Comparison of ENCODE assay signal across 8 mouse cellular contexts in genomic region chr19:45813801-45814200, GRCm38 (mm10). TPM values are rescaled to one million over a fixed set of nuclear protein-coding genes. Genes with fewer than 3 reads are reported as not detected.
DNase-seq lines count a peak whose midpoint lies in the region; ATAC-seq lines count a peak whose summit lies in the region.

No protein-coding gene starts in this region.

- peaks cover 4% of the 10 kb centered on the region; the same call in 1 of the 2 replicates for H3K36me3 ChIP-seq in liver, embryonic 12.5 days
- H3K36me3 ChIP-seq in embryonic facial prominence, embryonic 15.5 days, result 0 out of 2 replicates have a peak, but pooled peaks cover 3% of the 10 kb centered on the region

- no peaks in the 10 kb centered on the region for H3K9me3 ChIP-seq in liver, embryonic 12.5 days (replicated peaks)
- no peaks in the 10 kb centered on the region for H3K9me3 ChIP-seq in embryonic facial prominence, embryonic 15.5 days (replicated peaks)

- H3K9ac ChIP-seq in liver, embryonic 12.5 days, result no peak overlapping the region
- no peak overlapping the region for H3K9ac ChIP-seq in embryonic facial prominence, embryonic 15.5 days

- H3K27ac ChIP-seq in liver, embryonic 12.5 days, result no peak overlapping the region
- no peak overlapping the region for H3K27ac ChIP-seq in embryonic facial prominence, embryonic 15.5 days (replicated peaks)

- no peak for ATAC-seq in liver, embryonic 12.5 days
- ATAC-seq in embryonic facial prominence, embryonic 15.5 days (ENCODE audit: insufficient number of reproducible peaks, low FRiP score, low TSS enrichment, low read depth), result peak; percentile 27; the same call in 1 of the 2 replicates

- H3K4me3 ChIP-seq in liver, embryonic 12.5 days, result no peak overlapping the region
- no peak overlapping the region for H3K4me3 ChIP-seq in embryonic facial prominence, embryonic 15.5 days (replicated peaks)

- WGBS in liver, embryonic 12.5 days (ENCODE audit: insufficient replicate concordance), result 14% methylated on average over 12 of the region's 12 CpGs
- WGBS in embryonic facial prominence, embryonic 15.5 days, result 11% methylated on average over 11 of the region's 12 CpGs

- no peak overlapping the region for H3K4me2 ChIP-seq in liver, embryonic 12.5 days
- no peak overlapping the region for H3K4me2 ChIP-seq in embryonic facial prominence, embryonic 15.5 days (replicated peaks)

- DNase-seq in adrenal gland, postnatal 10 days, result peak; percentile 38
- no peak for DNase-seq in adrenal gland, adult 2 months
- peak; percentile 45 for DNase-seq in liver
- peak; percentile 58 for DNase-seq in retina, embryonic 14.5 days (ENCODE audit: low spot score)
- DNase-seq in cerebellum, postnatal 4 days (ENCODE audit: low spot score in 2 of 2), result no peak
- DNase-seq in left cerebral cortex, adult 11 months (ENCODE audit: low spot score), result no peak

- H3K27me3 ChIP-seq in liver, embryonic 12.5 days (replicated peaks), result peaks cover 68% of the 10 kb centered on the region
- H3K27me3 ChIP-seq in embryonic facial prominence, embryonic 15.5 days, result peaks cover 6% of the 10 kb centered on the region

- peaks cover 38% of the 10 kb centered on the region for H3K4me1 ChIP-seq in liver, embryonic 12.5 days
- peaks cover 53% of the 10 kb centered on the region for H3K4me1 ChIP-seq in embryonic facial prominence, embryonic 15.5 days

RNA-seq across cellular contexts. Expression of gene Kcnip2, which starts 2.1 kb away (rescaled TPM):
- total RNA-seq in adrenal gland, postnatal 10 days (2021), result under 1 TPM; 0.24 to 0.30 TPM
- total RNA-seq in adrenal gland, adult 2 months (2021), result under 1 TPM; 0.12 to 0.38 TPM
- polyA plus RNA-seq in adrenal gland, adult 2 months (2012; rRNA removed), result 0.25 and 0.28 TPM in 2 replicates
- polyA plus RNA-seq in liver, embryonic 12.5 days (2016; fragmentation: Nextera tagmentation; extraction: Ambion mirVana), result 1.3 and 1.4 TPM in 2 replicates
- polyA plus RNA-seq in embryonic facial prominence, embryonic 15.5 days (2015; fragmentation: Nextera tagmentation; extraction: Ambion mirVana), result 2.1 and 2.5 TPM in 2 replicates

RNA-seq across cellular contexts. Expression of gene Mgea5, which starts 30.2 kb away (rescaled TPM):
- 10 to 100 TPM; 54.7 to 69.3 TPM for total RNA-seq in adrenal gland, postnatal 10 days (2021)
- total RNA-seq in adrenal gland, adult 2 months (2021), result 10 to 100 TPM; 55.8 to 85.1 TPM
- 5.4 and 8.2 TPM in 2 replicates for polyA plus RNA-seq in adrenal gland, adult 2 months (2012; rRNA removed)
- polyA plus RNA-seq in liver, embryonic 12.5 days (2016; fragmentation: Nextera tagmentation; extraction: Ambion mirVana), result 34.8 and 37.9 TPM in 2 replicates
- 53.0 and 55.9 TPM in 2 replicates for polyA plus RNA-seq in embryonic facial prominence, embryonic 15.5 days (2015; fragmentation: Nextera tagmentation; extraction: Ambion mirVana)

Comparison
In these comparisons a context has a peak if more than half of its experiments do, and no peak if none do; other contexts are left out.
1. DNase-seq: peak in adrenal gland, postnatal 10 days (single experiment), liver (single experiment) and retina, embryonic 14.5 days (single experiment); none in adrenal gland, adult 2 months (single experiment), cerebellum, postnatal 4 days (0 of 2) and left cerebral cortex, adult 11 months (single experiment).